Mouse (Mus musculus) C2C12 (cell line): ENCODE results near the gene Kif13a. TPM values are rescaled to one million over a fixed set of nuclear protein-coding genes. Genes with fewer than 3 reads are reported as not detected.

Experiments
- H3K27me3 ChIP-seq: one replicate; pipeline ENCODE4 v1.6.1; 2011; ENCODE audit not compliant: control insufficient read depth, insufficient read depth, insufficient read length
- H3K36me3 ChIP-seq: one replicate; pipeline ENCODE4 v1.6.1; 2011; ENCODE audit not compliant: control insufficient read depth, insufficient read depth
- H3K4me3 ChIP-seq: one replicate; pipeline ENCODE4 v1.5.1; 2011; ENCODE audit warnings: mild to moderate bottlenecking, control low read depth; ENCODE audit not compliant: poor library complexity, insufficient read depth, severe bottlenecking
- H3K79me2 ChIP-seq: one replicate; pipeline ENCODE4 v1.6.1; 2011; ENCODE audit not compliant: control insufficient read depth, insufficient read depth
- H3K79me3 ChIP-seq: one replicate; pipeline ENCODE4 v1.6.1; 2011; ENCODE audit warnings: low read depth, control low read depth
- H3ac ChIP-seq: one replicate; pipeline ENCODE3; 2011; ENCODE audit warnings: low read depth; ENCODE audit not compliant: control insufficient read depth, insufficient read length
- CEBPB ChIP-seq: IDR thresholded peaks from one replicate; pipeline ENCODE4 v1.6.1; 2011; ENCODE audit warnings: low read depth, mild to moderate bottlenecking, control low read depth, moderate library complexity
- CTCF ChIP-seq: IDR thresholded peaks from one replicate; pipeline ENCODE4 v1.5.1; 2011; ENCODE audit not compliant: control insufficient read depth, insufficient read depth, insufficient read length
- FOSL1 ChIP-seq: IDR thresholded peaks from one replicate; pipeline ENCODE4 v1.8.0; 2011; ENCODE audit warnings: mild to moderate bottlenecking, low read length; ENCODE audit not compliant: poor library complexity, insufficient read depth, severe bottlenecking
- MAX ChIP-seq: IDR thresholded peaks from one replicate; pipeline ENCODE4 v1.6.1; 2011; ENCODE audit warnings: mild to moderate bottlenecking, control low read depth
- MYOD1 ChIP-seq: IDR thresholded peaks from one replicate; pipeline ENCODE4 v1.6.1; 2011; ENCODE audit warnings: low read depth; ENCODE audit not compliant: control insufficient read depth, insufficient read length
- MYOG ChIP-seq: IDR thresholded peaks from one replicate; pipeline ENCODE4 v1.6.1; 2011; ENCODE audit not compliant: control insufficient read depth, insufficient read length; ENCODE audit errors: extremely low read depth
- USF1 ChIP-seq: IDR thresholded peaks from one replicate; pipeline ENCODE4 v1.6.1; 2011; ENCODE audit warnings: low read depth, mild to moderate bottlenecking, control low read depth, moderate library complexity
- polyA plus RNA-seq: library from polyadenylated mRNA; unstranded; fragments of >200 nt; fragmentation: generic; extraction: Trizol; gene quantifications from one replicate; pipeline ENCODE4 v1.2.1, GENCODE M21; 2012; ENCODE audit warnings: missing spikeins

The Kif13a gene
- polyA plus RNA-seq, 1 experiment = 9.2 TPM

GRCm38 (mm10) chr13:46844561-46845235 lies 85.0 kb downstream of the Kif13a start:
- H3K36me3 ChIP-seq = no peaks in the 10 kb centered on the region
- H3K79me3 ChIP-seq = no peaks in the 10 kb centered on the region
- H3K79me2 ChIP-seq = no peaks in the 10 kb centered on the region
- no peak overlapping the region for H3K4me3 ChIP-seq
- H3K27me3 ChIP-seq = no peaks in the 10 kb centered on the region
- TF ChIP-seq MYOG = no peak
- TF ChIP-seq FOSL1 = no peak
- no peak for TF ChIP-seq MAX
- TF ChIP-seq CEBPB = no peak
- TF ChIP-seq CTCF = no peak
- TF ChIP-seq MYOD1 = no peak
- no peak for TF ChIP-seq USF1
- H3ac ChIP-seq = no peak overlapping the region

- no peak overlapping the region for H3ac ChIP-seq
- TF ChIP-seq MYOG (no peak), FOSL1 (no peak), CEBPB (no peak), USF1 (no peak), MYOD1 (no peak), MAX (no peak), CTCF (no peak)
- H3K79me3 ChIP-seq = no peaks in the 10 kb centered on the region
- H3K4me3 ChIP-seq = no peak overlapping the region
- no peaks in the 10 kb centered on the region for H3K27me3 ChIP-seq
- H3K36me3 ChIP-seq = no peaks in the 10 kb centered on the region
- no peaks in the 10 kb centered on the region for H3K79me2 ChIP-seq
These were observed 86.0 kb downstream of the Kif13a start for GRCm38 (mm10) chr13:46843646-46844045.

- no peaks in the 10 kb centered on the region for H3K79me2 ChIP-seq
- no peaks in the 10 kb centered on the region for H3K79me3 ChIP-seq
- H3ac ChIP-seq = peak overlapping the region; percentile 27
- no peaks in the 10 kb centered on the region for H3K27me3 ChIP-seq
- TF ChIP-seq CEBPB = no peak
- no peak for TF ChIP-seq USF1
- no peak for TF ChIP-seq FOSL1
- no peaks in the 10 kb centered on the region for H3K36me3 ChIP-seq
- H3K4me3 ChIP-seq = no peak overlapping the region
These were observed 87.5 kb downstream of the Kif13a start for GRCm38 (mm10) chr13:46842185-46842584.

GRCm38 (mm10) chr13:46841668-46842067 lies 88.0 kb downstream of the Kif13a start:
- TF ChIP-seq CTCF (no peak), CEBPB (no peak), MAX (no peak)
- no peaks in the 10 kb centered on the region for H3K79me2 ChIP-seq
- no peak overlapping the region for H3ac ChIP-seq
- H3K79me3 ChIP-seq = no peaks in the 10 kb centered on the region
- no peaks in the 10 kb centered on the region for H3K36me3 ChIP-seq
- H3K4me3 ChIP-seq = no peak overlapping the region
- no peaks in the 10 kb centered on the region for H3K27me3 ChIP-seq

- H3K36me3 ChIP-seq = no peaks in the 10 kb centered on the region
- no peaks in the 10 kb centered on the region for H3K27me3 ChIP-seq
- TF ChIP-seq CTCF (no peak), MYOG (no peak), CEBPB (no peak), MAX (peak; percentile 18), MYOD1 (no peak), USF1 (peak; percentile 63), FOSL1 (peak; percentile 77)
- no peaks in the 10 kb centered on the region for H3K79me3 ChIP-seq
- no peak overlapping the region for H3K4me3 ChIP-seq
- H3K79me2 ChIP-seq = no peaks in the 10 kb centered on the region
- no peak overlapping the region for H3ac ChIP-seq
These were observed 89.0 kb downstream of the Kif13a start for GRCm38 (mm10) chr13:46840676-46841075.

- H3K27me3 ChIP-seq = no peaks in the 10 kb centered on the region
- H3K4me3 ChIP-seq = no peak overlapping the region
- H3K79me2 ChIP-seq = no peaks in the 10 kb centered on the region
- H3K79me3 ChIP-seq = no peaks in the 10 kb centered on the region
- no peak for TF ChIP-seq FOSL1
- TF ChIP-seq CEBPB = no peak
- no peak for TF ChIP-seq MYOD1
- TF ChIP-seq CTCF = no peak
- TF ChIP-seq MAX = no peak
- no peak for TF ChIP-seq MYOG
- TF ChIP-seq USF1 = no peak
- H3ac ChIP-seq = no peak overlapping the region
- H3K36me3 ChIP-seq = no peaks in the 10 kb centered on the region
These were observed 90.4 kb downstream of the Kif13a start for GRCm38 (mm10) chr13:46839236-46839635.
